Mouse (Mus musculus): ENCODE measurements around the gene G0s2. TPM values are rescaled to one million over a fixed set of nuclear protein-coding genes. Genes with fewer than 3 reads are reported as not detected.

The G0s2 gene
- total and polyA plus RNA-seq, 2 experiments from 2014 or later, result 5.3 to 5.8 TPM

- no peaks in the 10 kb centered on the region for H3K27me3 ChIP-seq (ENCODE audit: insufficient read depth, low read length)
- DNase-seq (ENCODE audit: low spot score), result no peak
- H3K9ac ChIP-seq (replicated peaks; ENCODE audit: low read length, poor library complexity, severe bottlenecking), result no peak overlapping the region
- no peak overlapping the region for H3K4me2 ChIP-seq (ENCODE audit: low read depth, low read length, poor library complexity, severe bottlenecking)
- no peak overlapping the region for H3K27ac ChIP-seq (ENCODE audit: low read depth, low read length)
- H3K4me3 ChIP-seq (ENCODE audit: low read depth, low read length), result no peak overlapping the region
- no peaks in the 10 kb centered on the region for H3K9me3 ChIP-seq (ENCODE audit: low read length)
- no peaks in the 10 kb centered on the region for H3K4me1 ChIP-seq (ENCODE audit: insufficient read depth, low read length)
- H3K36me3 ChIP-seq (ENCODE audit: insufficient read depth, low read length), result no peaks in the 10 kb centered on the region
- WGBS, result 67% methylated on average over 5 of the region's 5 CpGs
- no peak for TF ChIP-seq CTCF (IDR thresholded peaks at IDR 0.05)
- ATAC-seq (ENCODE audit: low FRiP score), result no peak
Measured at GRCm38 (mm10) chr1:193230935-193231334, 42.1 kb downstream of the G0s2 start.

DNA sequence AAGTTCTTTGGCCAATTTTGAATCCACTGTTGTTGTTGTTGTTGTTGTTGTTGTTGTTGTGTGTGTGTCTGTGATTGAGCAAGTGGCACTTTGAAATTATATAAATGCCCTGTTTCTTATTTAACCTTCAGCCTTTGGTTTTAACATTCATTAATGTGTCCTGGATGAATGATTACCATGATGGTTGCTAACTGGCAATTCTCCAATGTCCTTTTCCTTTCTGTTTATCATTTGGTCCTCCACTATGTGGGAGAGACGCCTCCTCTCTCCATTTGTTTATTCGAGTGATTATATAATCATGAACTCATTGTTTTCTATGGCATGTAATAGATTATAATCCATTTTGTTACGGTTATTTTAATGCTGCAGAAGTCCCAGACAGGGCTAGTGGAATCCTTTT, 42.5 kb downstream of the G0s2 start:
- no peak for TF ChIP-seq CTCF (IDR thresholded peaks at IDR 0.05)
- Histone ChIP-seq H3K4me3 (ENCODE audit: low read depth, low read length) (no peak overlapping the region), H3K4me2 (ENCODE audit: low read depth, low read length, poor library complexity, severe bottlenecking) (no peak overlapping the region), H3K9ac (replicated peaks; ENCODE audit: low read length, poor library complexity, severe bottlenecking) (no peak overlapping the region), H3K4me1 (ENCODE audit: insufficient read depth, low read length) (no peaks in the 10 kb centered on the region), H3K9me3 (ENCODE audit: low read length) (no peaks in the 10 kb centered on the region), H3K27me3 (ENCODE audit: insufficient read depth, low read length) (no peaks in the 10 kb centered on the region), H3K27ac (ENCODE audit: low read depth, low read length) (no peak overlapping the region), H3K36me3 (ENCODE audit: insufficient read depth, low read length) (no peaks in the 10 kb centered on the region)
- DNase-seq (ENCODE audit: low spot score), result no peak
- no peak for ATAC-seq (ENCODE audit: low FRiP score)
- 73% methylated on average over 3 of the region's 3 CpGs for WGBS

DNA sequence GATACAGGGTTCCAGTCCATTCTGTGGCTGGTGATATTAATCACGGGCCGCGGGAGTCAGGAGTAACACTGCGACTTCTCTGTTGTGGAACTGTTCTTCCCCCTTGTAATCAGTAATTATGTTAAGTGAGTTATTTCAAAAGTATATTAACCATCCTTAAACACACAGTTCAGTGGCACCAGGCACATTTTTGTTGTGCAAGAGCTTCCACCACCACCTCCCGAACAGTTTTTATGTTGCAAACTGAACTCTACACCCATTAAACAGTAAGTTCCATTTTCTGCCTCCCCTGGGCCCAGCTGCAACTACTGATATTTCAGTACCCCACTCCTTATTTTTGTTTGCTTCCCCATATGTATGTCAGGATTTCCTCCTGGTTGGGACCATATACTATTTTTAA, 43.4 kb downstream of the G0s2 start:
- Histone ChIP-seq H3K36me3 (ENCODE audit: insufficient read depth, low read length) (no peaks in the 10 kb centered on the region), H3K9me3 (ENCODE audit: low read length) (no peaks in the 10 kb centered on the region), H3K9ac (replicated peaks; ENCODE audit: low read length, poor library complexity, severe bottlenecking) (no peak overlapping the region), H3K4me3 (ENCODE audit: low read depth, low read length) (no peak overlapping the region), H3K27ac (ENCODE audit: low read depth, low read length) (no peak overlapping the region), H3K4me2 (ENCODE audit: low read depth, low read length, poor library complexity, severe bottlenecking) (no peak overlapping the region), H3K4me1 (ENCODE audit: insufficient read depth, low read length) (no peaks in the 10 kb centered on the region), H3K27me3 (ENCODE audit: insufficient read depth, low read length) (no peaks in the 10 kb centered on the region)
- TF ChIP-seq CTCF (IDR thresholded peaks at IDR 0.05), result no peak
- WGBS, result 95% methylated on average over 5 of the region's 5 CpGs
- no peak for DNase-seq (ENCODE audit: low spot score)
- ATAC-seq (ENCODE audit: low FRiP score), result no peak

- no peak overlapping the region for H3K4me2 ChIP-seq (ENCODE audit: low read depth, low read length, poor library complexity, severe bottlenecking)
- no peak overlapping the region for H3K27ac ChIP-seq (ENCODE audit: low read depth, low read length)
- no peak for DNase-seq (ENCODE audit: low spot score)
- no peak for ATAC-seq (ENCODE audit: low FRiP score)
- H3K4me1 ChIP-seq (ENCODE audit: insufficient read depth, low read length), result no peaks in the 10 kb centered on the region
- no peaks in the 10 kb centered on the region for H3K9me3 ChIP-seq (ENCODE audit: low read length)
- 68% methylated on average over 4 of the region's 4 CpGs for WGBS
- TF ChIP-seq CTCF (IDR thresholded peaks at IDR 0.05), result no peak
- no peaks in the 10 kb centered on the region for H3K36me3 ChIP-seq (ENCODE audit: insufficient read depth, low read length)
- no peak overlapping the region for H3K4me3 ChIP-seq (ENCODE audit: low read depth, low read length)
- H3K9ac ChIP-seq (replicated peaks; ENCODE audit: low read length, poor library complexity, severe bottlenecking), result no peak overlapping the region
- H3K27me3 ChIP-seq (ENCODE audit: insufficient read depth, low read length), result no peaks in the 10 kb centered on the region
Measured at GRCm38 (mm10) chr1:193227537-193227936, 45.5 kb downstream of the G0s2 start.

DNA sequence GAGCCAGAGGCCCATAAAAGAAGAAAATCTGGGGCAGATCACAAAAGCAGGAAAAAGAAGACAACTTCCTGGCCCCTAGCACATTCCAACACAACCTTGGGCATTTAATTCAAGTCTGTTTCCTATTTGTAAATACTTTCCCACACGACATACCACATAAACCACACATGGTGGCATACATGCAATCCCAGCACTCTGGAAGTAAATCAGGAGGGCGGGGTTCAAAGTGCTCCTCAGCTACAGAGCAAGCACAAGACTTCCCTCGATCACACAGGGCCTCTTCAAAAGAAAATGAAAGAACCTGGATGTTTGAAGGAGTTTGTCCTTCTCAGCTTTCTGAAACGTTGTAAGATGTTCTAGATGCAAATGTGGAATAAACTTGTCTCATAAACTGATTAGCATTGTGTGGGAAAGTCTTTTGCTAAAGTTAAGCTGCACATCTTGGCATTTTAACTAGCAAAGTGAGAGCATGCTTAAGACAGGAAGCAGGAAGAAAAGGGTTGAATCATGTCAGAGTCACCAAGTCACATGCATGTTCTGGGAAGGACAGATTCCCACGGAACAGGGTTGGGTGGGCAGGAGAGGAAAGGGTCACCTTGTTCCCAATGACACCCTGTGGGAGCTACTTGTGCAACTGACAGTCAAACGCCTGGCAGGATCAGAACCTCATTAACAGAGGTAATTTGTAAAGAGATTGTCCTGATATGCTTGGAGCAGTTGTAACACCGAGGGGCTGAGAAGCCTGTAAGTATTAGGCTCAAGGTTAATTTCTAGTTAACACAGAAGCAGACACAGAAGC, 46.1 kb downstream of the G0s2 start:
- no peak for ATAC-seq (ENCODE audit: low FRiP score)
- no peaks in the 10 kb centered on the region for H3K4me1 ChIP-seq (ENCODE audit: insufficient read depth, low read length)
- H3K4me2 ChIP-seq (ENCODE audit: low read depth, low read length, poor library complexity, severe bottlenecking), result no peak overlapping the region
- no peaks in the 10 kb centered on the region for H3K9me3 ChIP-seq (ENCODE audit: low read length)
- DNase-seq (ENCODE audit: low spot score), result no peak
- 48% methylated on average over 7 of the region's 7 CpGs for WGBS
- no peak overlapping the region for H3K4me3 ChIP-seq (ENCODE audit: low read depth, low read length)
- no peak overlapping the region for H3K9ac ChIP-seq (replicated peaks; ENCODE audit: low read length, poor library complexity, severe bottlenecking)
- no peaks in the 10 kb centered on the region for H3K36me3 ChIP-seq (ENCODE audit: insufficient read depth, low read length)
- H3K27me3 ChIP-seq (ENCODE audit: insufficient read depth, low read length), result no peaks in the 10 kb centered on the region
- H3K27ac ChIP-seq (ENCODE audit: low read depth, low read length), result no peak overlapping the region
- no peak for TF ChIP-seq CTCF (IDR thresholded peaks at IDR 0.05)

- no peak for DNase-seq (ENCODE audit: low spot score)
Measured at GRCm38 (mm10) chr1:193226114-193226513, 46.9 kb downstream of the G0s2 start.

More at GRCm38 (mm10) chr1:193226114-193226513, 46.9 kb downstream of the G0s2 start:
- Histone ChIP-seq H3K9ac (replicated peaks; ENCODE audit: low read length, poor library complexity, severe bottlenecking) (no peak overlapping the region), H3K27me3 (ENCODE audit: insufficient read depth, low read length) (no peaks in the 10 kb centered on the region), H3K36me3 (ENCODE audit: insufficient read depth, low read length) (no peaks in the 10 kb centered on the region), H3K27ac (ENCODE audit: low read depth, low read length) (no peak overlapping the region), H3K4me1 (ENCODE audit: insufficient read depth, low read length) (no peaks in the 10 kb centered on the region), H3K4me3 (ENCODE audit: low read depth, low read length) (no peak overlapping the region), H3K4me2 (ENCODE audit: low read depth, low read length, poor library complexity, severe bottlenecking) (no peak overlapping the region), H3K9me3 (ENCODE audit: low read length) (no peaks in the 10 kb centered on the region)
- no peak for ATAC-seq (ENCODE audit: low FRiP score)
- TF ChIP-seq CTCF (IDR thresholded peaks at IDR 0.05), result no peak
- WGBS, result 88% methylated on average over 4 of the region's 4 CpGs
